20 mouse cellular contexts compared by ENCODE assay signal in the genomic region with DNA sequence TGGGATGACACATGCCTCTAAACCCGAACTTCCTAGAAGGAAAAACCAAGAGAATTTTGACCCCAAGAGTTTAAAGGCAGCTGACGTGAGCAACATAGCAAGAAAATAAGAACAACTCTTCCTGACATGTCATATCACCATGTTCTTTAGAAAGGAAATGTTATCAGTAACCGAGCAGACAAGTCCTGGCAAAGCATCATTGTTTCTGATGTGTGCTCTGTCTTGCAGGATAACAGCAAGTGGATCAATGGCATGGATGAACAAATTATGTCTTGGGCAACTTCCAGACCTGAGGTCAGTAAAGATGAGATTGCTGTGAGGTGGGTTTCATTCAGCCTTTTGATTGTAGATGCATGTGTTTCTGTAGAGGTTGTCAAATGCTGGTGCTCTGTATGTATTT. TPM values are rescaled to one million over a fixed set of nuclear protein-coding genes. Genes with fewer than 3 reads are reported as not detected.
"Had no signal": no experiment of that assay in that cellular context is flagged by ENCODE, and none has a peak within 500 bp of the region (broad histone marks: within the 10 kb centered on the region; RNA-seq: fewer than 3 reads in every experiment).

No protein-coding gene starts in this region.

- H3K4me2 ChIP-seq: limb, embryonic 13.5 days; lung, embryonic 14.5 days; midbrain, embryonic 11.5 days; neural tube, embryonic 12.5 days; neural tube, embryonic 15.5 days had no signal

- H3K27me3 ChIP-seq: limb, embryonic 13.5 days; megakaryocyte, embryonic 14.5 days; neural tube, embryonic 12.5 days; neural tube, embryonic 15.5 days had no signal

- ATAC-seq: intestine, postnatal 0 days; lung, postnatal 0 days had no signal

- H3K27ac ChIP-seq: kidney, postnatal 0 days; limb, embryonic 10.5 days; limb, embryonic 13.5 days; macrophage; neural tube, embryonic 12.5 days; neural tube, embryonic 15.5 days; stomach, postnatal 0 days had no signal

- H3K9me3 ChIP-seq: limb, embryonic 10.5 days; limb, embryonic 13.5 days; megakaryocyte, embryonic 14.5 days; neural tube, embryonic 12.5 days; neural tube, embryonic 15.5 days had no signal

- H3K4me3 ChIP-seq: limb, embryonic 10.5 days; limb, embryonic 13.5 days; megakaryocyte, embryonic 14.5 days; neural tube, embryonic 12.5 days; neural tube, embryonic 15.5 days had no signal

- H3K4me1 ChIP-seq: limb, embryonic 10.5 days; limb, embryonic 13.5 days; neural tube, embryonic 12.5 days; neural tube, embryonic 15.5 days had no signal

- H3K9ac ChIP-seq: limb, embryonic 13.5 days; lung, embryonic 14.5 days; neural tube, embryonic 12.5 days; neural tube, embryonic 15.5 days had no signal

- DNase-seq: kidney, adult 2 months; kidney, postnatal 36 days; lung, embryonic 14.5 days; midbrain, embryonic 14.5 days; right cerebral cortex, adult 18-20 months; right cerebral cortex, postnatal 14 days; right cerebral cortex, postnatal 4 days; thymus, adult 2 months; thymus, postnatal 25 days had no signal

RNA-seq across cellular contexts. Expression of a gene that starts 31.0 kb away (rescaled TPM):
- polyA plus RNA-seq: macrophage had no signal
